Mouse (Mus musculus) bone marrow macrophage, adult 2 months (primary cell): Measurements from ENCODE around the gene Sirpa.

Source experiments
- CTCF ChIP-seq: IDR thresholded peaks from 2 replicates; pipeline ENCODE4 v1.5.1; 2012; ENCODE audit warnings: low read depth, mild to moderate bottlenecking, low read length, moderate library complexity
- POLR2A ChIP-seq: IDR thresholded peaks from 2 replicates; pipeline ENCODE4 v1.6.1; 2012; ENCODE audit warnings: mild to moderate bottlenecking, low read depth, low read length, borderline replicate concordance

DNA sequence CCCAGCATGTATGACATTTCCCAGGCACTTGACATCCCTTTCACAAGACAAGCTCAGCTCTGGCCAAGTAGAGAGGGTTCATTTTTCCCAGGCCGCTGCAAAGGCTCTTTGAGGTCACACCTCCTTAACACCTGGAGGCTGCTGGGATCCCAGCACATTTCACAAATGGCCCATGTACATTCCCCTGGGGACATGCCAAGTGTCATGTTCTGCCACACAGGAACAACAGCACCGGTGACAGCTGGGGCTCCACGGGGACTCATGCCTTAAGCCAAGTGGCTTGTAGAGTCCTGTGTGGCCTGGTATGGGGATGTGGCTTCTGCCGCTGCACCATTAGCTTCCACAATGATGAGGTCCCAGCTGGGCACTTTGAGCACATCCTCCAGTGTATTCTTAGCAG is 60.0 kb downstream of the Sirpa start:
- TF ChIP-seq POLR2A (no peak), CTCF (no peak)
